Mouse (Mus musculus): ENCODE data around the gene Pfn1. TPM values are rescaled to one million over a fixed set of nuclear protein-coding genes. Genes with fewer than 3 reads are reported as not detected.

The Pfn1 gene
- total RNA-seq, 2 experiments from 2014 or later: 326 to 341 TPM

DNA sequence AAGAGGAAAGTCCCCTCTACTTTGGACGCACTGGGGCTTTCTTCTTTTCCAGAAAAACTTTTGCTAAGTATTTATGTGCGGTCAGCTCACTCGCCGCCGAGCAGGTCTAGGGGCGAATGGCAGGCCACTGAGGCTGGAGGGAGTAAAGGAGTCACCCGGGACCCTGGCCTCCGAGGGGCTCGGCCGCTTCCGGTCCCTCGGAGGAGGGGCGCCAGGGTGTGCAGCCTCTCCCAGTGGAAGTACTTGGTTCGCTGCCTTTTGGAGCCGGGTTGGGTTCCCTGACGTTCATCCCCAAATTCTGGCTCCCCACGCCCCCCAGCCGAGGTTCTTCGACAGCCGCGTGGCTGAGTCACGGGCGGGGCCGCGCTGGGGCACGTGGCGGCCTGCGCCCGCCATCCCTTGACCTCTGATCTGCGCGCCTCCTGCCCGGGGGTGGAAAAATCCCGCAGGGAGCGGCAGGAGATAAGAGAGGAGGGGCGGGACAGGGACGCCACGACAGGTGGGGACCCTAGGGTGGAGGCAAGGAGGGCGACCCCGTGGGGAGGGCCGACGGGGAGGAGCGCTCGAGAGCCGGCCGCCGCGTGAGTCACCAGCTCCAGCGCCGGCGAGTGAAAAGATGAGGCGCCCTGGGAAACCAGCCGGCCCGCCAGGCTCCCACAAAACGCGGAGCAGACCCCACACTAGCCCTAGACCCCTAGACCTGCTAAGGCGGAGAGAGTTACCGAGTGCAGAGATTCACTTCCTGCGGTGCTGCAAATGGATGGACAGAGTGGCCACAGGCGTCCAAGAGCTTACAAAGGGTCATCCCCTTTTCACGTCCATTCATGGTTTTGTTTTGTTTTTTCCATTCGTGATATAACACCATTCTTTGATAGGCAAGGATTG lies 1.4 kb upstream of the Pfn1 start:
- DNase-seq (ENCODE audit: low spot score in 2 of 2): no peak

DNA sequence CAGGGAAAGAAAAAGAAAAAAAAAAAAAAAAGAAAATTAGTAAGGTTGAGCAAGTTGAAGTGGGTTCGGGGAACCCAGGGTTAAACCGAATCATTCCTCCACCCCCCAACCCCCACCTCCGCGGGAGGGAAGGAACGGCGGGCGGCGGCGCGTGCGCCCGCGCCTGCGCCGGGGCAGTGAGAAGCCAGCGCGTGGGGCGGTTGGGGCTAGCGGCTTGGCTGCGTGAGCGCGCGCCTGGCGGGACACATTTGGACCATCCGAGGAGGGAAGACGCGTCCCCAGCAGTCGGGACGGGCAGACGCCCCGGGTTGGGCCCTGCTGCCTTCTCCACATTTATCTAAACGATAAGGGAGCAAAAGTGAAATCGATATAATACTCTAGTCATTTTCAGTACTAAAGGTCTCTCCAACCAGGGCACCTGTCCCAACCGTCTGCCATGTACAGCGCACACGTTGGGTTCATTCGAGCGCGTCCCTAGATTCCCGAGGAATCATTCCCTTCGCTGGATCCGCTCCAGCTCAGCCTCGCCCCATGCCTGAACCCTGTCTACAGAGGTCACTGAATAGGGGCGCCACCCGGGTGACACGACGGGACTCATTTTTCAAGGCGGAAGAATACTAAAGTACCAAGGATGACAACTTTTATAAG lies 603 bp upstream of the Pfn1 start:
- peak in 1 of 2 experiments; percentile 72 for DNase-seq (ENCODE audit: low spot score in 2 of 2)

DNA sequence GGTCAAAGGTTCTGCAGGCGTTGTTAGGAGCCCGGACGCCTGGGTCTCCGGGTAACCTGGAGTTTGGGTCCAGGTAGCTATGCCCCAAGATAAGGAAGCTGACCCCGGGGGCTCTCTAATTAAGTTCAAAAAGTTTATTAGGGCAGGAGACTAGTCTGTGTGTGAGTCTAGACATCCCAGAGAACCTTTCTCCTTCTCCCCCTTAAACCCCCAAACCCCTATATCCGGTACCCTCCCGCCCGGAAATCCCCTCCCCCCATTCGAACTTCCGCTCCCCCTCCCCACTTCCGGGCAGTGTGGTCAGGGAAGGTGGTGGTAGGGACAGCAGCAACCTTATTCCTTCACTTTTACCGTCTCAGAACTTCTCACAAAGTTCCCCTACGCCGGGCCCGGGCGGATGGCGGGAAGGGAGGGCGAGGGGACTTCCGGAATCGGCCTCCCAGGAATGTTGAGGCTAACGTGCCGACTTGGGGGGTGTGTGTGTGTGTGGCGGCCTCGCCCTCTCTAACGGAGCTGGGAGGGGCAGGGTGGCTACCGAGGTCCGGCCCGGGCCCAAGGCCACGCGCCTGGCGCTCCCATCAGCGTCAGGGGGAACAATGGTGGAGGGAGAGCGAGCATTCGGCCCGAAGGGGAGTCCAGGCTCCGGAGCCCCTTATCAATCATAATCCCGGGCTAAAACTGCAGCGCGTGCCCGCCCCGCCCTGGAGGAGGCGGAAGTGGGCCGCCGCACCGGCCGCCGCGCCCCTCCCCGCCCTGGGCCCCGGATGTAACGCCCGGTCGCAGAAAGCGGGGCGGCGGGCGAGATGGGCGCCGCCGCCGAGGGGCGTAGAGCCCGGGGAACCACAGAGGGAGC lies 873 bp downstream of the Pfn1 start:
- no peak for DNase-seq (ENCODE audit: low spot score in 2 of 2)

DNA sequence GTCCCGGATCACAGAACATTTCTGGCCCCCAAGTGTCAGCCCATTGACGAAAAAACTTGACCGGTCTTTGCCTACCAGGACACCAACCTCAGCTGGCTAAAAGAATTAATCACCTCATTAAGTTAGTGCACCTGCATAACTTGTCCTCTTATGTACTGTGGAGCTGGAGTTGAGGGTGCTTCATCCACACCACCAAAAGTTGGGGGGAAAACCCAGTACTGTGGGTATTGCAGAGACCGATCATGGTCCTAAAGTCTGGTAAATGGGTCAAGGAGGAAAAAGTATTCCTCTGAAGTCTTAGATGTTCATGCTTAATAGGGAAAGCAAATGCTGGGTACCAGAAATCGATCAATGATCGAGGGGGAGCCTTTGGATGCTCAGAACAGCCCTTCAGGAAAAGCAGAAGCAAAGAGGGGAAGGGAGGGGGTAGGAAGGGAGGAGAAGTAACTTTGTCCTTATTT lies 1.5 kb downstream of the Pfn1 start:
- DNase-seq (ENCODE audit: low spot score in 2 of 2): no peak

DNA sequence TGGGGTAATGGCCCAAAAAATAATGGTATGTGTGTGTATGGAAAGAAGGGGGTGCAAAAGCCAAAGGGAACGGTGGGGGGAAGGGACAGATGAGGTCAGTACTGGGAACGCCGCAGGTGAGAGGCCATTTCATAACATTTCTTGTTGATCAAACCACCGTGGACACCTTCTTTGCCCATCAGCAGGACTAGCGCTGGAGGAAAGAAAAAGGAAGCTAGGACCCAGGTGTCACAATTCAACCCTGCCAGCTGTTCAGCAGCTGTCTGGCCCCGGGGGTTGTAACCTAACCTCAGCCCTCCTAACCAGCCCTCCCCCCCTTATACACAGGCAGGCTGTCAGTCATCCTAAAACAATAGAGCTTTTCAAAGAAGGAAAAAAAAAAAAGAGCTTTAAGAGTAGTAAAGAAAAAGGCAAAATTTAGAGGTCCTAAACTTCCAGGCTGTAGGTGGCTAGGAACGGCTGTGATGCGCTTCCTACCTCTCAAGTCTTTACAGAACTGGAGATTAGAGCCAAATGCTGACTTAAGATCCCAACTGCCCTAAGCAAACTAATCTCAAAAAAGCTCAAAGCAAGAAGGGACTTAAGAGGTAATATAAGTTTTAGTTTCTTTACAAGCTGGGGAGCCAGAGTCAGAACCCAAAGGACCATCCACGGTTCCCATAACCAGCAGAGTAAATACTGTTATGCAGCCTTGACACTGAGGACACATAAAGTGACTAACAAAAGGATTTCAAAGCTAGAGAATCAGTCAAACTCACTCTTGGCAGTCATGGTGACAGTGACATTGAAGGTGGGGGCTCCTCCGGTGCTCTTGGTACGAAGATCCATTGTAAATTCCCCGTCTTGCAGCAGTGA lies 2.2 kb downstream of the Pfn1 start:
- no peak for DNase-seq (ENCODE audit: low spot score in 2 of 2)

DNA sequence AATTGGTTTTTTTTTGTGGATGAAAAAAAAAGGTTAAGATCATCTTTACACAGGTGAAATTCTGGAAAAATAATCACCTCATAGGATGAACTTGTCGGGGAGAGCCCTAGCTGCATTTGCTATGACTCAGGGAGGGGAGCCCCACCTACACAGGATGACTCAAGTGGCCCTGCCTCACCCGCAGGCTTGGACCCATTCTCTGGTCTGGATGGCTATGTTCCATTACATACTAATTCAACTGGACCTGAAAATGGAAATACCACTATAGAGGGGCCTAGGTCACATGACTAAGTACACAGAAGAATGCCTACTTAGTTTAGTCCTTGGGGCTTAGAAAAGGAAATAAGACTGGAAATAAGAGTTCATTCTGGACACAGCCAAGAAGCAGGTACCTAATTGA lies 3.1 kb downstream of the Pfn1 start:
- DNase-seq (ENCODE audit: low spot score in 2 of 2): peak in 1 of 2 experiments; percentile 3

DNA sequence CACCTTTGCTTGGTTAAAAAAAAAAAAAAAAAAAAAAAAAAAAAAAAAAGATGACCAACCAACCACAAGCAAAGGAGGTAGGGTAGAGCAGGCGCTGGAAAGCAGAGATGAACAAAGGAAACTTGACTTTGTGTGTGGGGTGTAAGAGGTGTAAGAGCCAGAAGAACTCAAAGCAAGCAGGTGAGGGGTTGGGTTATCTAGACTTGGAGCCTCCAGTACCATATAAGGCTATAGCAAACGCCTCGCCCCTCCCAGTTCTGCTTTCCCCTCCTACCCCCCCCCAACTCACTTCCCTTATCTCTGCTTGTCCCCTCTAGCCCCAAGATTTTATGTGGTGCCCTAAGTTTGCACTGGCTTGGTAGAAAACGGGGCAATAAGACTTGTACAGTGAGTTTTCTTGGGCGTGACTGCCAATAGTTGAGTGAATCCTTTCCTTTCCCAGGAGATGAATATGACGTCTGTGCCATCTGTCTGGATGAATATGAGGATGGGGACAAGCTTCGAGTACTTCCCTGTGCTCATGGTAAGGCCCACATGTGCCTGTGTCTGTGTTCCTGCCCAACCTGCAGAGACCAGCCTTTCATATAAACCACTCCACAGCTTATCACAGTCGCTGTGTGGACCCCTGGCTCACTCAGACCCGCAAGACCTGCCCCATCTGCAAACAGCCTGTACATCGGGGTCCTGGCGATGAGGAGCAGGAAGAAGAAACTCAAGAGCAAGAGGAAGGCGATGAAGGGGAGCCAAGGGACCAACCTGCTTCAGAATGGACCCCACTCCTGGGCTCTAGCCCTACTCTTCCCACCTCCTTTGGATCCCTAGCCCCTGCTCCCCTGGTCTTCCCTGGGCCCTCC lies 3.9 kb downstream of the Pfn1 start:
- DNase-seq (ENCODE audit: low spot score in 2 of 2): peak in 1 of 2 experiments; percentile 13

DNA sequence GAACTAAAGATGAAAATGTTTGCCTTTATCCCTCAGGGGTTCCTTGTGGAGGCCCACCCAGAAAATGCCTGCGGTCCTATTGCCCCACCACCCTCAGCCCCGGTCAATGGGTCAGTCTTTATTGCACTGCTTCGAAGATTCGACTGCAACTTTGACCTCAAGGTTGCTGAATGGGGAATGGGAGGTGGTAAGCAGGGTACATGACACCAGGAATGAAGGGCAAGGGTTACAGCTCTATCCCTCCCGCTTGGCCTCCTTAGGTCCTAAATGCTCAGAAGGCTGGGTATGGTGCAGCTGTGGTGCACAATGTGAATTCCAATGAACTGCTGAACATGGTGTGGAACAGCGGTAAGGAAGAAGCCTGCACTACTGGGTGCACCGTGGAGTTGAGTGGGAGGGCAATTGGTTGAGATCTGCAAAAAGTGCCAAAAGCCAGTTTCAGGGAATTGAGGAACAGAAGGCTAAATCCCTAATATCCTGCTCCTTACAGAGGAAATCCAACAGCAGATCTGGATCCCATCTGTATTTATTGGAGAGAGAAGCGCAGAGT lies 5.2 kb downstream of the Pfn1 start:
- no peak for DNase-seq (ENCODE audit: low spot score in 2 of 2)

DNA sequence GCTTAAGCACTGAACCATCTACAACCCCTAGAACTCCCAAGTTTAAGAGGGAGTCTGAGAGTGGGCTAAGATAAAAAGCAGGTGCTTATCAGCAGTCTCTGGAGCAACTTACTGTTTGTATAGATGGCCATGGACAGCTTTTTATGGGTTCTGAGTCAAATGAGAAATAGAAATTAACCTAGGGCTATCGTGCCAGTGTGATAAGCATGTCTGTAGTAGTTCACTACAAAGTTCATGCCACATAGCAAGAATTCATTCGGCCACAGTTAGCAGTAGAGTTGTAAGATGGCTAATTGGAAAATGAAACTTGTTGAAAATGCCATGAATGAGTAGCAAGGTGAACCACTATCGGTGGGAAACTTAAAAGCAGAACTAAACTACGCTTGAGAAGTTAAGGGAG lies 5.9 kb downstream of the Pfn1 start:
- DNase-seq (ENCODE audit: low spot score in 2 of 2): no peak

DNA sequence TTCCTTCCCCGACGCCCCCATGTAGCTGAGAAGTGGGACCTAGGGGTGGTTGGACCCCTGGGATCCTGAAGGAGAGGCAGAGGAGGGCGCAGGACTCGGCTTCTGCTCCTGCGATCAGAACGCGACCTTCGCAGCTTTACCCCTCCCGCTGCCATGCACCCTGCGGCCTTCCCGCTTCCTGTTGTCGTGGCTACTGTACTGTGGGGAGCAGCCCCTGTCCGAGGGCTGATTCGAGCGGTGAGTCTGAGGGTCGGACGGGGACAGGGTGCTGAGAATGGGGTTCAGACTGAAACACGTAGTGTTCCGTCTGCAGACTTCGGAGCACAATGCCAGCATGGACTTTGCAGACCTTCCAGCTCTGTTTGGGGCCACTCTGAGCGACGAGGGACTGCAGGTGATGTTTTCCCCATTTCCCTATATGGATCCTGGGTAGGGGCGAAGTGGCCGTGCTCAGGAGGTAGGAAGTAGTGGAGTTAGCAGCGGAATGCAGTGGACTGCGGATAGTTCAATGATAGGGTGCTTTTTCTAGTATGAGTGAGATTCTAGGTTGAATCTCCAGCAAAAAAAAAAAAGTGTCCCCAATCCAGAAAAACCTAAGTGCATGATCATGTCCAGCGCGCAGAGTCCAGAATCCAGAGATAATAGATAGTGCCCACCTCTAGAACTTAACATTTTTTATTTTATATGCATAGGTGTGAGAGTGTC lies 6.6 kb downstream of the Pfn1 start:
- DNase-seq (ENCODE audit: low spot score in 2 of 2): no peak

DNA sequence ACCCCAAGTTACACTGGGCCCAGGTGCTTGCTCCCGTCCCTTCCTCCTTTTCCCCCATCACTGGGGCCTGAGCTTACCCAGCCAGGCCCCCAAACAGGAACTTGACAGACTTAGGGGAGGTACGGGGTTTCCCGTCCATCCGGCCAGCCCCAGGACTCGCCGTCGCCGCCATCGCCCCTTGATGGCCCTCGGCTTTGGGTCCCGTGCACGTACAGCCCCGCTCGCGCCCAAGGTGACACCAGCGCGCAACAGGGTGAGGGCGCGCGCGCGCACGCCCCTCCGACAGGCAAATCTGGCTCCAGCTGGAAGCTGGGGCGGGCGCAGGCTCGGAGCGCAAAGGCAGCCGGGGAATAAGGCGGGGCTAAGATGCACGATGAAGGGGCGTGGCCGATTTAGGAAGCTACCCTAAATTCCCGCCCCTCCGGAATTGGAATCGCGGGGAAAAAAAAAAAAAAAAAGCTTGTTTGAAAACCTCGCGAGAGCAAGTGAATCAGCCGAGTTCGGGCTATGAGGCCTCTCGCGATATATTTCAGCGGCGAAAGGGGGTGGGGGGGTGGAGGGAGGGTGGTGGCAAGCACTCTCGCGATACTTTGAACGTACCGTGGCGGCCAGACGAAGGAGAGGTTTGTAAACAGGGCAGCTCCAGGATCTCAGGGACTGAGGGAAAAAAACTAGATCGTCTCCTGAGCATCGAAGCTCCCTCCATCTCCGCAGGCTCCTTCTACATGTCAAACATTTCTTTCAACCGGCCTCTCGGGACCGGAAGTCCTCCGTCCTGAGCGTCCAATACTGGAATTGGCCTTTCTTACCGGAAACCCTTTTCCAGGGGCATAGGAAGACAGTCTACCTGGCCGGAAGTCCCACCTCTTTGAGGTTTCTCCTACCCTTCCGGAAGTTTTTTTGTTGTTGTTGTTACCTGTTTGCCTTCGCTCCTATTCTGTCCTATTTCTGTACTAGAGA lies 7.5 kb downstream of the Pfn1 start, which contains the start of the genes Rnf167 and Slc25a11:
Gene Rnf167 (plus strand): TSS at position 545 of the 960 bp plus-strand sequence.
Gene Slc25a11 (minus strand): TSS at position 789 of the 960 bp plus-strand sequence.
- DNase-seq (ENCODE audit: low spot score in 2 of 2): peak; percentile 94 to 98

DNA sequence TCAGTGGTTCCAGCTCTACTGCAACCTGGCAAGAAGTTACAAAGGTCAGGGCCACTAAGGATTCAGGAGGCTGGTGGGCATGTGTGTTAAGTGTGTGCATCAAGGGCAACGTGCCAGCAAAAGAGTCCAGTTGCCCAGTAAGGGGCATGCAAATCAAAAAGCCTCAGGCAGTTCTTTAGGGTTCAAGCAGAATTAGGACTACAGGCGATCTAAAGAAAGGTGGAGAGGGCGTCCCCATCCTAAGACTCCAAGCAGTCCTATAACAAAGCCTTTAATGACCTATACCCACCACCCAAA lies 8.2 kb downstream of the Pfn1 start:
- DNase-seq (ENCODE audit: low spot score in 2 of 2): no peak

DNA sequence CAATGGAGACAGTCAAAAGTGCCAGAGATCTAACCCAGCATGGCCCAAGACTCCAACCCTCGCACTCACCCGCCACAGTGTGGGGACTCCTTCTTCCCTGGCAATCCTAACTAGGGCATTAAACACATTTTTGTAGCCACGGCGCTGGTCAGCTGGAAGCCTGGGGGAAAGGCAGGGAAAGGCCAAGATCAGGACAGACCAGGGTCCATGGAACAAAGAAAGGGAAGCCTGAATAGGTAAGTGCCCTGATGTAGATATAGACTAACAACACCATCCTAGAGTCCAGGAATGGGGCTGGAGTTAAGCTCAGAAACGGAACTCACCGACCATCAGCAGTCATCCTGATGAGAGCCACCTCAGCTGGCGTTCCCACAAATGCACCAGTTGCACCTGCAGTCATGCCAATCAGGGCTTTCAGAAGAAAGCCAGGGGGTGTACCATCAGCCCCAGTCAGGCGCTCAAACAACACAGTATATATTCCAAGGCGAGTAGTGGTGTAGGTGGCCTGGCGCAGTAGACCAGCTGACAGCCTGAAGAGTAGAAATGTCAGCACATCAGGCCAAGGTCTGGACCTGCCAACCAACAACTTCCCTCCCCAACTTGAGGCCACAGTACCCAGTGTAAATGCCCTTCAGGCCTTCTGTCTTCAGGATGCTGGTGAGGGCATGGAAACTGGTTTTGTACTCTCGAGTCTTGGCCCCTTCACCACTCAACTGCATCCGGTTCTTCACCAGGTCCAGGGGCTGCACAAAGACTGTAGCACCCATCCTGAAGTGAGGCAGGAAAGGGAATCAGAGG lies 8.8 kb downstream of the Pfn1 start:
- no peak for DNase-seq (ENCODE audit: low spot score in 2 of 2)

DNA sequence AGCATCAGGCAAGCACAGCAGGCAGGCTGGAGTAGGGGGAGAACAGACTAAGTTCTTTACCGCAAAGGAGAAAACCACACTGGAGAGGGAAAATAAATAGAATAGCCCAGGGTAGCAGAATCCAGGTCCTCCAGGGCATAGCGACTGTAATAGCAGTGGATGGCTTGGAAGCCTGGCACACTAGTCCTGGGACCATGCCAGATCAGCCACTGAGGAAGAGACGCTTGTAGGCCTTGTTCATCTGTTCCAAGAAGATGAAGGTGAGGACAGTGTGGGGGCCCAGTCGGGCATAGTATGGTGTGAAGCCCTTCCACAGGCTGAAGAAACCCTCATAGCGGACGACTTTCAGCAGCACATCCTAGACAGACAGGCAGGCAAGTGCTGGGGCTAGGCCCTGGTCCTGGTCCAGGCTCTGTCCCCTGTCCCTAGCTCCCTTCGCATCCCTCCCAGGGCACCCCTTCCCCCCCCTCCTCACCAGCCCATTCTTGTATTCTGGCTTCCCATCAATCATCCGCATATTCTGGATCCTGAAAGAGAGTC lies 9.8 kb downstream of the Pfn1 start:
- DNase-seq (ENCODE audit: low spot score in 2 of 2): no peak

DNA sequence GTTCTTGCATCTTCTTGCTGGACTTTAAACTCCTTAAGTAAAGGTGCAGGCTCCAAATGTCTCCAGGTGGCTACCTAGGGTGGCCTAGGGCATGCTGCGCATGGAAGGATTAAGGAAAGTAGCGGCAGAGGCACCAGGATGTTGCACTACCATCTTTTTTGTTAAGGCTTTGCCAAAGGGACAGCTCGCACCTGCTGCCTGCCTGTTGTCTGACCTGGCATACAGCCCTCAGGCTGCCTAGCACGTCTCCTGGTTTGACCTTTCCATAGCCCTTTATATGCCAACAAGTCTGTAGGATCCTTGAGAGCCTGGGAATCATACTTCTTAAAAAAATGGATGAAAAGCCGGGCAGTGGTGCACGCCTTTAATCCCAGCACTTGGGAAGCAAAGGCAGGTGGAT lies 11.4 kb downstream of the Pfn1 start:
- DNase-seq (ENCODE audit: low spot score in 2 of 2): no peak

DNA sequence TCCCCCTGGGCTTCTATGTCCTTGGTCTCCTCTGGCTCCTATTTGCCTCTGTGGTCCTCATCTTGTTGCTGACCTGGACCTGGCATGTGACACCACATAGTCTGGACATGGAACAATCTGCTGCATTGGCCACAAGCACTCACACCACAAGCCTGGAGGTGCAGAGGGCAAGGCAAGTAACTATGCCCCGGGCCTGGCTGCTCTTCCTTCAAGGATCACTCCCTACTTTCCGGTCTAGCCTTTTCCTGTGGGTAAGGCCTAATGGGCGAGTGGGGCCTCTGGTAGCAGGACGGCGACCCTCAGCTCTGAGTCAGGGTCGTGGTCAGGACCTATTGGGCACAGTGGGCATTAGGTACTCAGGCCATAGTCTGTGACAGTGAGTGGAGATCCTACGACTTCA lies 13.2 kb downstream of the Pfn1 start:
- no peak for DNase-seq (ENCODE audit: low spot score in 2 of 2)

DNA sequence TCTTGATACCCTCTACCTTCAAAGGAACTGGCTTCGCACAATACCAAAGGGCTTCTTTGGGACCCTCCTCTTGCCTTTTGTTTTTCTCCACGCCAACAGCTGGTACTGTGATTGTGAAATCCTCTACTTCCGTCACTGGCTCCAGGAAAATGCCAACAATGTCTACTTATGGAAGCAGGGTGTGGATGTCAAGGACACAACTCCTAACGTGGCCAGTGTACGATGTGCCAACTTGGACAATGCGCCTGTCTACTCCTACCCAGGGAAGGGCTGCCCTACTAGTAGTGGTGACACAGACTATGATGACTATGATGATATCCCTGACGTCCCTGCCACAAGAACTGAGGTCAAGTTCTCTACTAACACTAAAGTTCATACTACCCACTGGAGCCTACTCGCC lies 14.5 kb downstream of the Pfn1 start:
- no peak for DNase-seq (ENCODE audit: low spot score in 2 of 2)

All from layer of hippocampus, adult 18-20 months (tissue).